9 mouse cellular contexts compared by ENCODE assay signal in the genomic region with DNA sequence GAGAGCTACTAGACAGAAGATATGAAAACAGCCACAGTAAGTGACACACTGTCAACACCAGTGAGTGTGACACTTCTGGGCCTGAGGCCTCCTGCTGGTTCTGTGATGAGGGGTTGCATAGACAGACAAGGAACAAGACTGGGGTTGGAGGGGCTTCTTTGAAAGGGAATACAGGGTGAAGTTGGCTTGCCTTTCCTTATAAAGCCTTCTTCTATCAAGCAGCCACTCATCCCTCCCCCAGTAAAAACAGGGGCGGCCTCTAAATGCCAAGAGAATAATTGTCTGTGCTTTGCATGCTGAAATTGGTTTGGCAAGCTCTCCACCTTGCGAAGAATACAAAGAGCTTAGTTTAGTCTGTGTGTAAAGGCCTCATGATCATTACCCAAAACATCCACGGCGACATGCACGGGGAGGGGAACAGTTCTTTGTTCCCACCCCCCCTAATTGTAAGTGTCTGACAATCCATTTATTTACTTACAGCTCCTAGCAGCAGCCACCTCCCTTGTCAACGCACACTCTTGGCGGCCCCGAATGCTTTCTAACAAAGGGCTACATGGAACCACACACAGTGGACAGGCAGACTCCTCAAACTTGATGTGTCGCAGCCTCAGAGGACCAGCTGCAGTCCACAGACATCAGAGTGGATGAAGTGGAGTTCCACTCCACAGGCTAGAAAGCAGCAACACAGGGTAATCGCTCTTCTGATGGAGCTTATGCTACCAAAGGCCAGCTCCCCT.
DNase-seq lines count a peak whose midpoint lies in the region; ATAC-seq and TF ChIP-seq lines count a peak whose summit lies in the region.
"Had no signal": no experiment of that assay in that cellular context is flagged by ENCODE, and none has a peak within 500 bp of the region (broad histone marks: within the 10 kb centered on the region; RNA-seq: fewer than 3 reads in every experiment).

No protein-coding gene starts in this region.

- H3K4me3 ChIP-seq in gastrocnemius, adult 2 months: no peak overlapping the region
- no peak overlapping the region for H3K4me3 ChIP-seq in heart, embryonic 16.5 days (ENCODE audit: low read length)
- no peak overlapping the region for H3K4me3 ChIP-seq in midbrain, embryonic 10.5 days

- no peak overlapping the region for H3K4me2 ChIP-seq in heart, embryonic 16.5 days (ENCODE audit: low read depth, low read length)

- DNase-seq in gastrocnemius, adult 2 months: no peak
- no peak for DNase-seq in gastrocnemius, postnatal 10 days
- DNase-seq in A20 (ENCODE audit: low read depth, low spot score): peak; percentile 22
- no peak for DNase-seq in midbrain, embryonic 10.5 days (ENCODE audit: low spot score)
- no peak for DNase-seq in urinary bladder, postnatal 14 days (ENCODE audit: low spot score)
- no peak for DNase-seq in urinary bladder, postnatal 4 days (ENCODE audit: low spot score in 2 of 2)

- peak; percentile 64 for ATAC-seq in heart, embryonic 16.5 days (replicated peaks; ENCODE audit: extremely low read depth, insufficient read depth, low FRiP score)
- no peak for ATAC-seq in erythroblast, adult 5-6 weeks (replicated peaks; ENCODE audit: low FRiP score, poor library complexity, severe bottlenecking)

- H3K27ac ChIP-seq in gastrocnemius, adult 2 months: peak overlapping the region; percentile 62
- H3K27ac ChIP-seq in heart, embryonic 16.5 days (ENCODE audit: low read length): peak overlapping the region; percentile 75
- H3K27ac ChIP-seq in midbrain, embryonic 10.5 days (replicated peaks): 0 out of 2 replicates have a peak overlapping the region, but pooled peaks have one; percentile 42

- H3K4me1 ChIP-seq in heart, embryonic 16.5 days (ENCODE audit: control insufficient read depth, insufficient read depth, low read length): peaks cover 23% of the 10 kb centered on the region
- H3K4me1 ChIP-seq in midbrain, embryonic 10.5 days: peaks cover 9% of the 10 kb centered on the region

- TF ChIP-seq CTCF in gastrocnemius, adult 2 months (IDR thresholded peaks at IDR 0.05): no peak

- no peaks in the 10 kb centered on the region for H3K9me3 ChIP-seq in heart, embryonic 16.5 days (replicated peaks; ENCODE audit: control insufficient read depth, low read length)
- no peaks in the 10 kb centered on the region for H3K9me3 ChIP-seq in midbrain, embryonic 10.5 days (replicated peaks)

- H3K27me3 ChIP-seq in heart, embryonic 16.5 days (ENCODE audit: control insufficient read depth, insufficient read depth, low read length): no peaks in the 10 kb centered on the region
- H3K27me3 ChIP-seq in midbrain, embryonic 10.5 days (ENCODE audit: low read depth, poor library complexity, severe bottlenecking): no peaks in the 10 kb centered on the region
- H3K27me3 ChIP-seq: CH12.LX had no signal

- H3K36me3 ChIP-seq in heart, embryonic 16.5 days (ENCODE audit: control insufficient read depth, insufficient read depth): no peaks in the 10 kb centered on the region
- no peaks in the 10 kb centered on the region for H3K36me3 ChIP-seq in midbrain, embryonic 10.5 days

- H3K9ac ChIP-seq in heart, embryonic 16.5 days (ENCODE audit: low read length): no peak overlapping the region

- intact Hi-C loops in gastrocnemius, adult 2 months (cut with DNase I): no loop called here

- WGBS in heart, embryonic 16.5 days: 50% methylated on average over 10 of the region's 10 CpGs
- 75% methylated on average over 10 of the region's 10 CpGs for WGBS in midbrain, embryonic 10.5 days
